Mouse (Mus musculus) left cerebral cortex, adult 9 months (tissue): Measurements from ENCODE around the gene Med16.
"Not testable (repeated sequence)": the region's sequence is repeated elsewhere in the genome, so short reads cannot be mapped to it uniquely, and the experiment has no call there.

ENCODE experiments used
- DNase-seq, 2 experiments: peaks; one replicate each; pipeline ENCODE4 v3.0.0; 2022; ENCODE audit warnings: low spot score in 2 of 2

Med16 gene

GRCm38 (mm10) chr10:79884938-79885337 lies 23.8 kb downstream of the Med16 start:
- not testable (repeated sequence) for DNase-seq

GRCm38 (mm10) chr10:79884446-79884845 lies 24.3 kb downstream of the Med16 start:
- no peak for DNase-seq

- peak in 1 of 2 experiments; percentile 86 for DNase-seq
Observed at GRCm38 (mm10) chr10:79883297-79884084, 25.2 kb downstream of the Med16 start.

GRCm38 (mm10) chr10:79881981-79882380 lies 26.7 kb downstream of the Med16 start:
- no peak for DNase-seq

- no peak for DNase-seq
Observed at GRCm38 (mm10) chr10:79880721-79881120, 28.0 kb downstream of the Med16 start.

- DNase-seq = no peak
Observed at GRCm38 (mm10) chr10:79879527-79879926, 29.2 kb downstream of the Med16 start.

- no peak for DNase-seq
Observed at GRCm38 (mm10) chr10:79877757-79878156, 31.0 kb downstream of the Med16 start.

GRCm38 (mm10) chr10:79877174-79877573 lies 31.5 kb downstream of the Med16 start:
- DNase-seq = no peak

GRCm38 (mm10) chr10:79874290-79874862 lies 34.3 kb downstream of the Med16 start, which contains the start of the genes Prtn3 and Plppr3:
Gene Prtn3 (plus strand): TSS chr10:79874476.
Gene Plppr3 (minus strand): TSS chr10:79874634.
- DNase-seq = no peak

- no peak for DNase-seq
Observed at GRCm38 (mm10) chr10:79873715-79874289, 34.9 kb downstream of the Med16 start.

- no peak for DNase-seq
Observed at GRCm38 (mm10) chr10:79873313-79873712, 35.4 kb downstream of the Med16 start.

- DNase-seq = no peak
Observed at GRCm38 (mm10) chr10:79872862-79873261, 35.9 kb downstream of the Med16 start.

- no peak for DNase-seq
Observed at GRCm38 (mm10) chr10:79871845-79872244, 36.9 kb downstream of the Med16 start.

GRCm38 (mm10) chr10:79866601-79867000 lies 42.1 kb downstream of the Med16 start:
- DNase-seq = no peak

- DNase-seq = no peak
Observed at GRCm38 (mm10) chr10:79865801-79866295, 42.9 kb downstream of the Med16 start.

- no peak for DNase-seq
Observed at GRCm38 (mm10) chr10:79865189-79865601, 43.5 kb downstream of the Med16 start.

- no peak for DNase-seq
Observed at GRCm38 (mm10) chr10:79864351-79865188, 44.2 kb downstream of the Med16 start.

GRCm38 (mm10) chr10:79862925-79863324 lies 45.8 kb downstream of the Med16 start:
- no peak for DNase-seq

GRCm38 (mm10) chr10:79862049-79862788 lies 46.5 kb downstream of the Med16 start:
- DNase-seq = no peak

- no peak for DNase-seq
Observed at GRCm38 (mm10) chr10:79861230-79862048, 47.3 kb downstream of the Med16 start.
